Mouse (Mus musculus): Measurements from ENCODE around the gene Hspa4l. TPM values are rescaled to one million over a fixed set of nuclear protein-coding genes. Genes with fewer than 3 reads are reported as not detected.
"Not testable (repeated sequence)": the region's sequence is repeated elsewhere in the genome, so short reads cannot be mapped to it uniquely, and the experiment has no call there.

The Hspa4l gene
- polyA plus RNA-seq, 1 experiment from 2014 or later, result 64.8 TPM

DNA sequence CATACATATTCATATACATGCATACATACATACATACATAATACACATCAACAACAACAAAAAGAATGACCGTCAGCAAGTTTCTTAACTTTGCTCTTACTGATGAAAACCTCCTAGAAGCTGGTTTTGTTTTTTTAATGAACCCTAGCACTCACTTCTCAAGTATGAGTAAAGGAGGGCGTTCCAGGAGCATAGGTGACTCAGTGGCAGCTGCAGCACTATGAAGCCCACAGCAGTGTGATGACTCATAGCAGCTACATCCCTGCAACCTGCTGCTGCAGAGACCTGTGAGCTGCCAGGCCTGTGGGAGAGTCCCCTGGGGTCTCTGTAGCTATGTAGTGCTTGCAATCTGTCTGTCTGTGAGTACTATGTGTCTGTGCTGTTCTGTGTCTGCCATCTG lies 17.0 kb downstream of the Hspa4l start:
- Histone ChIP-seq H3K9me3 (no peaks in the 10 kb centered on the region), H3K27me3 (no peaks in the 10 kb centered on the region), H3K4me3 (no peak overlapping the region), H3K4me2 (no peak overlapping the region), H3K4me1 (replicated peaks) (no peaks in the 10 kb centered on the region), H3K9ac (no peak overlapping the region), H3K27ac (no peak overlapping the region), H3K36me3 (peaks cover 62% of the 10 kb centered on the region)
- 89% methylated on average over 2 of the region's 2 CpGs for WGBS
- ATAC-seq (ENCODE audit: low FRiP score), result no peak

DNA sequence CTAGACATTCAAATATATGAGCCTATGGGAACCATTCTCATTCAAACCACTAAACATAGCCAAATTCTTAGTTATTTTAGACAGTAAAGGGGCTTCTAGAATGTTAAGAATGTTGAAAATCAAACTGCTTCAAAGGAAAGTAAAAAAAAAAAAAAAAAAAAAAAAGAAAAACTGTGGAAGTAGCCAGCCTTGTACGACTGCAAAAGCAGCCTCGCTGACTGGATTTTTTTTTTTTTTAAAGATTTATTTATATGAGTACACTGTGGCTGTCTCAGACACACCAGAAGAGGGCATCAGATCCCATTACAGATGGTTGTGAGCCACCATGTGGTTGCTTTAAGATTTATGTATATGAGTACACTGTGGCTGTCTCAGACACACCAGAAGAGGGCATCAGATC lies 49.5 kb downstream of the Hspa4l start:
- H3K4me1 ChIP-seq (replicated peaks), result no peaks in the 10 kb centered on the region
- no peaks in the 10 kb centered on the region for H3K27me3 ChIP-seq
- no peaks in the 10 kb centered on the region for H3K9me3 ChIP-seq
- no peak for ATAC-seq (ENCODE audit: low FRiP score)
- H3K4me2 ChIP-seq, result no peak overlapping the region
- H3K4me3 ChIP-seq, result no peak overlapping the region
- 91% methylated on average over 2 of the region's 2 CpGs for WGBS
- H3K27ac ChIP-seq, result no peak overlapping the region
- peaks cover 28% of the 10 kb centered on the region for H3K36me3 ChIP-seq
- H3K9ac ChIP-seq, result no peak overlapping the region

DNA sequence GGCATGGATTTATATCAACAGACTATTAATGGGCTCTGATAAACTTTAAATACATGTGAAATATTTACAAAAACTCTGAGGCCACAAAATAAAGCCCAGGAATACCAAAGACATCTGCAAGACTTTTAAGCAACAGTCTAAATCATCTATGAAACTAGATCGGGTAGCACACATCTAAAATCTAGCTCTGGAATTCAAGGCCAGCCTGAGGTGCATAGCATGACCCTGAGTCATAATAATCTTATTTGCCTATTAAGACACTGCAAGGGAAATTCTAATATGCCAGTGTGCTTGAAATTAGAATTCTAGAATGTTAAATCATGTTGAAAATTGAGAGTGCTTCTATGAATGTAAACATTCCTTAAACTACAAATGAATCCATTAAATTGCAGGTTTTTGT lies 53.8 kb downstream of the Hspa4l start:
- Histone ChIP-seq H3K9me3 (no peaks in the 10 kb centered on the region), H3K27ac (no peak overlapping the region), H3K4me1 (replicated peaks) (peaks cover 12% of the 10 kb centered on the region), H3K27me3 (no peaks in the 10 kb centered on the region), H3K9ac (no peak overlapping the region), H3K36me3 (peaks cover 14% of the 10 kb centered on the region), H3K4me2 (no peak overlapping the region), H3K4me3 (no peak overlapping the region)
- ATAC-seq (ENCODE audit: low FRiP score), result no peak
- WGBS, result 84% methylated on average over 1 of the region's 1 CpGs

DNA sequence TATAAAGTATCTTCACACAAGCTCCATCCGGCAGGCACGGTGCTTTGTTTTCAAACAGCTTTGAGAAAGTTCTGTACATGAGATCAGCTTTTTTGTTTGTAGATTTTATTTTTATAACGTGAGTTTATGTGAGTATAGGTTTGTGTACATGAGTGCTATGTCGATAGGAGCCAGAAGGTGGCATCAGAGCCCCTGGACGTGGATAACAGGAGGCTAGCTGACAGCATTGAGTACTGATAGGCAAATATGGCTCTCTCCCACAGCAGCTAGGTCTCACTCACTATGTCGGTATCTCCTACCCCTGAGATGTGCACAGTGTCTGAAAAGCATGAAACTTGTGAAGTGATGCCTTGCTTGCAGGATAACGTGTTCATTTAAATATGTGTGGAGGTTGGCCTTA lies 54.2 kb downstream of the Hspa4l start:
- no peak for ATAC-seq (ENCODE audit: low FRiP score)
- 44% methylated on average over 7 of the region's 7 CpGs for WGBS

DNA sequence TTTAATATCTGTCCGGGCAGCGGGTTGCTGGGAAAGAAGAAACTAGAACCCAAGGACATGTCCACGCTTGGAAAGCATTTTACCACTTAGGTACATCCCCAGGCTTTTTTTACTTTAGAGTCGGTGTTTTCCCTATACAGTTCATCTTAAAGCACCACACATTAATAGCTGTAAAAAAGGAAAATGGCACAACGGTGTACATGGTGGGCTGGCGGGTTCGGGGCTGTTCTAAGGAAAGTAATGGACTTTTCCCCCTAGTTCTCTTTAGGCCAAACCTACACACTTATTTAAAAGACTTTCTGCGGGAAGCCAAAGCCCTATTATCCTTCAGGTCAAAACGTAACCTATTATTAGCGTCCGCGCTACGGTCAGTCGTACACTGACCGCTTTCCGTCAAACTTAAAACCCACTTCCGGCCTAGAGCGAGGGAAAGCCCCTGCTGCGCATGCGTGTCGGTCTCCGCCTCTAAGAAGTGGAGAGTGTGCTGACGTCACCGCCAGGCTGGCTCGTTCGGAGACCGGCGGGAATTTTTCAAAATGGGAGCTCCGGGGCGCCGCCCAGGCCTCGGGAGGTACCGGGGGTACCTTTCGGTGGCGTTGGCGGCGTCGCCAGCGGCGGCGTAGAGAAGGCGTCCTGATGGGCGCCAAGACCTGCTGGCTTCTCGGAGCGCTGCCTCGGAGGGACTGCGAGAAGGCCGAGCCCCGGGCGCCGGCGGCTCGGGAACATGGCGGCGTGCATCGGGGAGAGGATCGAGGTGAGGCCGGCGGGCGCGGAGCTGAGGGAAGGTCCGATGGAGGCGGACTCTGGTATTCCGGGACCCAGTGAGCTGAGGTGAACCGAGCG lies 55.5 kb downstream of the Hspa4l start, which contains the start of gene Plk4:
Plk4 (plus strand) TSS at position 490 of the 843 bp plus-strand sequence.
- H3K4me1 ChIP-seq (replicated peaks), result peaks cover 12% of the 10 kb centered on the region

More for the DNA sequence above, 54.2 kb downstream of the Hspa4l start:
- no peaks in the 10 kb centered on the region for H3K9me3 ChIP-seq
- H3K9ac ChIP-seq, result no peak overlapping the region
- H3K27ac ChIP-seq, result no peak overlapping the region
- no peak overlapping the region for H3K4me2 ChIP-seq
- H3K36me3 ChIP-seq, result peaks cover 11% of the 10 kb centered on the region
- H3K4me1 ChIP-seq (replicated peaks), result peaks cover 12% of the 10 kb centered on the region
- no peaks in the 10 kb centered on the region for H3K27me3 ChIP-seq
- no peak overlapping the region for H3K4me3 ChIP-seq

DNA sequence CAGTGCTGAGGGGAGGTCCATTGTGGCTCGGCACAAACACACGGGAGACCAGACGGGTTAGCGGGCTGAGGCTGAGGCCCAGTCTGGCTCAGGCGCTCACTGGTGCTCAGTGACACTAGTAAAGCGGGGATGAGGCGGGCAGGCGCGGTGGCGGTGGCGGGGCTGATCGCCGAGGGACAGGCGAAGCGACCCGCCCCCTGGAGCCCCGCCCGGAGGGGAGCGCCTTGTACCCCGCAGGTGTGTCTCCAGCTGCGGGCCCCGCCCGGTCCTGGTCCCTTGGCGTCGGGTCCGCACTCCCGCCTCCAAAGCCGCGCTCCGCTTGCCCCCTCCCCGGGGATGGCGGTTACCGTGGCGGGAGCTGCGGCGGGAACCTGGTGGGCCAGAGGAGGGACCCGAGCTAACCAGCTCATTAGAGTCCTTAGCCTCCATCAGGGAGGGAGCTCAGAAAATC lies 56.1 kb downstream of the Hspa4l start:
- Histone ChIP-seq H3K9me3 (no peaks in the 10 kb centered on the region), H3K4me1 (replicated peaks) (peaks cover 12% of the 10 kb centered on the region), H3K4me3 (peak overlapping the region; percentile 91), H3K4me2 (peak overlapping the region; percentile 98), H3K27ac (peak overlapping the region; percentile 60), H3K36me3 (peaks cover 14% of the 10 kb centered on the region), H3K9ac (peak overlapping the region; percentile 86), H3K27me3 (no peaks in the 10 kb centered on the region)
- peak; percentile 90 for ATAC-seq (ENCODE audit: low FRiP score)
- WGBS, result under 1% methylated on average over 37 of the region's 37 CpGs

More for the DNA sequence above, 55.5 kb downstream of the Hspa4l start, which contains the start of gene Plk4:
- Histone ChIP-seq H3K9ac (peak within 1 kb of the TSS; percentile 86), H3K4me3 (peak within 1 kb of the TSS; percentile 91), H3K27ac (peak within 1 kb of the TSS; percentile 68), H3K4me2 (peak within 1 kb of the TSS; percentile 98), H3K27me3 (no peaks in the 10 kb centered on the region), H3K9me3 (no peaks in the 10 kb centered on the region), H3K36me3 (peaks cover 11% of the 10 kb centered on the region)
- ATAC-seq (ENCODE audit: low FRiP score), result peak; percentile 99
- 2% methylated on average over 66 of the region's 66 CpGs for WGBS

DNA sequence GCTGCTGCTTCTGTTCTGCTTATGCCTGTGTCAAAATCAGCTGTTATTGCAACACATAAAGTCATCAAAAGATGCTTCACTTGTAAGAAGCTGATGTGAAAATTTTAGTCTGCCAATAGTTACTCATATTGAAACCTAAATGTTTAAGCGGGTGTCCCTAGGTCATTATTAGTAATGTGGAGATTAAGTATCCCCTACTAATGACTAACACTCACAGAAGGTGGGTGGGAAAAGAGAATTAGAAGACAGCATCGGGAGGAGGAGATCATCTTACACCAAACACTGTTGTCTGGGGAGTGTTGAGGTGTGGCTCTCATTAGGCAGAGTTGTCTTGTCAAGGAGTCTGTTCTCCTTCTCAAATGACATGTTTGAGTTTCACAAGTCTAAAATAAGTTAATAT lies 62.6 kb downstream of the Hspa4l start:
- Histone ChIP-seq H3K4me2 (no peak overlapping the region), H3K9ac (no peak overlapping the region), H3K27me3 (no peaks in the 10 kb centered on the region), H3K4me1 (replicated peaks) (0 out of 2 replicates have a peak, but pooled peaks cover 3% of the 10 kb centered on the region), H3K9me3 (no peaks in the 10 kb centered on the region), H3K36me3 (peaks cover 31% of the 10 kb centered on the region), H3K27ac (no peak overlapping the region), H3K4me3 (no peak overlapping the region)
- ATAC-seq (ENCODE audit: low FRiP score), result no peak
- WGBS, result 72% methylated on average over 2 of the region's 2 CpGs

DNA sequence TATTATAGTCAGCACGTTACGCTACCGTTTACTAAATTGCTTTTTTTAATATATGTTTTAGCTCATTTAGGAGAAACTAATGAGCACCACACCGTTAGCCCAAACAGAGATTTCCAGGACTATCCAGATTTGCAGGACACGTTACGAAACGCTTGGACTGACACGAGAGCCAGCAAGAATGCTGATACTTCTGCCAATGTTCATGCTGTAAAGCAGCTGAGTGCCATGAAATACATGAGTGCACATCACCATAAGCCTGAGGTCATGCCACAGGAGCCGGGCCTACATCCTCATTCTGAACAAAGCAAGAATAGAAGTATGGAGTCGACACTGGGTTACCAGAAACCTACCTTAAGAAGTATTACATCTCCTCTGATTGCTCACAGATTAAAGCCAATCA lies 64.4 kb downstream of the Hspa4l start:
- Histone ChIP-seq H3K27me3 (no peaks in the 10 kb centered on the region), H3K36me3 (peaks cover 39% of the 10 kb centered on the region), H3K4me2 (no peak overlapping the region), H3K4me3 (no peak overlapping the region), H3K4me1 (replicated peaks) (no peaks in the 10 kb centered on the region), H3K27ac (no peak overlapping the region), H3K9me3 (no peaks in the 10 kb centered on the region), H3K9ac (no peak overlapping the region)
- WGBS, result 93% methylated on average over 10 of the region's 10 CpGs
- no peak for ATAC-seq (ENCODE audit: low FRiP score)

DNA sequence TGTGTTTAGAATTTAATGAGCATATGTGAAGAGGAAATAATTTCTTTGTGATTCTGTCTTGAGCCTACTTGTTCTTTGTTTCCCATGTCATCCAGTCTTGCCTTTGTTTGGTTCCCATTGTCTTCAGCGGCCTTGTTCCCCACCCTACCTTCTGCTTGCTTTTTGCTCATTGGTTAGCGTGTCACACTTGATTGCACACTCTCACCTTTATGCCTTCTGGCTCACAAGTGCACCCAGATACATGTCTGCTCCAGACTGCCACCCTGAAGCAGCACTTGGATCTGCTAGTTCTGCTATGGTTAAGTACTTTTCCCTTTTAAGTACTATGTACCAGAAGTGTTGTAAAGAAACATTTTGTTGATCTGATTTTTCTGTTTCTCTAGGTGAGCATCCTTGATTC lies 65.6 kb downstream of the Hspa4l start:
- H3K4me1 ChIP-seq (replicated peaks), result no peaks in the 10 kb centered on the region
- H3K36me3 ChIP-seq, result peaks cover 50% of the 10 kb centered on the region
- ATAC-seq (ENCODE audit: low FRiP score), result no peak
- H3K9ac ChIP-seq, result no peak overlapping the region
- H3K27me3 ChIP-seq, result no peaks in the 10 kb centered on the region
- WGBS, result 51% methylated on average over 2 of the region's 2 CpGs
- H3K9me3 ChIP-seq, result no peaks in the 10 kb centered on the region
- no peak overlapping the region for H3K4me2 ChIP-seq
- H3K27ac ChIP-seq, result no peak overlapping the region
- H3K4me3 ChIP-seq, result no peak overlapping the region

DNA sequence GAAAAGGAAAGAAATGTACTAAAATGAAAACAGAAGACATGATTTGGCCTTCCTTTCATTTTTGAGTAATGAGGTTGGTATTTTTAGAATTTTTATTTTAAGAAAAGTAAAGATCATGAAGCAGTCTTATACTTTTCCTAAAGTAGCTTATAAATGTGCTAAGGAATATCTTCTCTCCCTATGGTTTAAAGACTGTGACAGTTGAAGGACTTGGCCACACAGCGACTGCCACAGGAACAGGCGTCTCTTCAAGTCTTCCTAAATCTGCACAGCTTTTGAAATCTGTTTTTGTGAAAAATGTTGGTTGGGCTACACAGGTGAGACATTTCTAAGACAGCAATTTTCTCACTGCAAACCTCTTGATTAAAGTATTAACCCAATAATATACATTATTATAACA lies 69.0 kb downstream of the Hspa4l start:
- Histone ChIP-seq H3K27me3 (no peaks in the 10 kb centered on the region), H3K36me3 (peaks cover 56% of the 10 kb centered on the region), H3K9ac (no peak overlapping the region), H3K4me3 (no peak overlapping the region), H3K27ac (no peak overlapping the region), H3K4me1 (replicated peaks) (no peaks in the 10 kb centered on the region), H3K4me2 (no peak overlapping the region), H3K9me3 (no peaks in the 10 kb centered on the region)
- 94% methylated on average over 2 of the region's 2 CpGs for WGBS
- no peak for ATAC-seq (ENCODE audit: low FRiP score)

DNA sequence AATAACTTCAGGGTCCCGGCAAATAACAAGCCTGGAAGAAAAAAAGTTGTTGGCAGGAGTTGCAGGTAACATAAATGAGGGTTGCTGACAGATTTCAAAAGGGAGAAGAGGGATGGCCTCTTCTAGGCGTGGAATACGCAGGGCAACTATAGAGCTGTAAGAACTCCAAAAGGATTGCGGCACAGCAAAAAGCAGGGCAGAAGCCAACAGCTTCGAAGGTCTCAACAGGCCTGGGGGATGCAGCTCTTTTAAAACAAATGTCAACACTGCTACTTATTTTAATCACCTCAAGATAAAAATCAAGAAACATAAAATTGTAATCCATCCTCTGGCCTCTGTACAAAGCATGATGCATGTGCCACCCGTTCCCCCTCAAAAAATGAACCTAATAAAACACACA lies 101.2 kb downstream of the Hspa4l start:
- Histone ChIP-seq H3K9ac (peak overlapping the region; percentile 46; the same call in 1 of the 2 replicates), H3K4me3 (peak overlapping the region; percentile 53), H3K4me2 (peak overlapping the region; percentile 61)
- H3K27ac ChIP-seq; H3K9me3 ChIP-seq; H3K36me3 ChIP-seq; ATAC-seq (ENCODE audit: low FRiP score); H3K27me3 ChIP-seq; H3K4me1 ChIP-seq (replicated peaks): not testable (repeated sequence)
- 82% methylated on average over 6 of the region's 6 CpGs for WGBS

All from hindbrain, embryonic 13.5 days (tissue).